Mouse (Mus musculus) liver, adult 2 months (tissue): ENCODE measurements around the gene Carm1.
A peak's percentile ranks its signal among the peaks of the same experiment; 100 is the strongest.

Source experiments
- CTCF ChIP-seq: fragments of 200-500 bp; IDR thresholded peaks from 2 replicates; pipeline ENCODE4 v1.5.1; 2011; ENCODE audit warnings: low read depth, low read length, control low read depth
- POLR2A ChIP-seq: fragments of 200-500 bp; IDR thresholded peaks from 2 replicates; pipeline ENCODE4 v1.6.1; 2011; ENCODE audit warnings: low read length, control low read depth; ENCODE audit not compliant: insufficient read depth; ENCODE audit errors: extremely low read depth

- TF ChIP-seq POLR2A (no peak), CTCF (peak; percentile 16; the same call in 1 of the 2 replicates)
These were observed 51.5 kb downstream of the Carm1 start for GRCm38 (mm10) chr9:21598198-21598597.
